Comparison of ENCODE assay signal across 18 mouse cellular contexts in the genomic region with DNA sequence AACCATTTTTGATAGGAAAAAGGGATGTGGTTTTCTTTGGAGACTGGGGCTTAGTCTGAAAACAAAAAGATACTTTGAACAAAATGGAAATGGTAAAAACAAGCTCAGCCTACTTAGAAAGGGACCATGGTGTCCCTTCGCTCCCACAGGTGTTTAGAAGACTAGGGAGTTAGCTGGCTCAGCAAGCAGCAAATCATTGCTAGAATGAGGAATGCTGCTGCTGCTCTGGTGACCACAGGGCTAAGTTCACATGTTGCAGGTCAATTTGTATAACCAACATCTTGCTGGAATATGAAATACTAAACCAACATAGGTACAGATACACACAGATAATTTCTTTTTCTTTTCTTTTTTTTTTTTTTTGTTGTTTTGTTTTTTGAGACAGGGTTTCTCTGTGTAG. TPM values are rescaled to one million over a fixed set of nuclear protein-coding genes. Genes with fewer than 3 reads are reported as not detected.
DNase-seq lines count a peak whose midpoint lies in the region; ATAC-seq and TF ChIP-seq lines count a peak whose summit lies in the region.
"Had no signal": no experiment of that assay in that cellular context is flagged by ENCODE, and none has a peak within 500 bp of the region (broad histone marks: within the 10 kb centered on the region; RNA-seq: fewer than 3 reads in every experiment).

No protein-coding gene starts in this region.

- peak overlapping the region; percentile 90 for H3K27ac ChIP-seq in kidney, adult 2 months (ENCODE audit: insufficient read depth, low read depth, low read length)
- H3K27ac ChIP-seq in kidney, embryonic 14.5 days (ENCODE audit: low read depth, low read length) = no peak overlapping the region
- H3K27ac ChIP-seq in liver, adult 2 months (replicated peaks; ENCODE audit: insufficient read depth, low read depth, low read length) = no peak overlapping the region
- H3K27ac ChIP-seq in liver, embryonic 12.5 days = no peak overlapping the region
- H3K27ac ChIP-seq: heart, embryonic 15.5 days had no signal

- peak; percentile 23 for DNase-seq in heart, adult 11 months
- DNase-seq in heart, adult 9 months (ENCODE audit: low spot score in 2 of 2) = no peak
- peak; percentile 82 for DNase-seq in kidney, adult 2 months
- DNase-seq in liver, adult 2 months (ENCODE audit: extremely low read depth, low read depth, low spot score) = peak; percentile 32
- DNase-seq in embryo, embryonic 10.5 days (ENCODE audit: low spot score) = no peak
- DNase-seq: adrenal gland, postnatal 10 days; cerebellum, adult 11 months; cerebellum, adult 8-10 months; cerebellum, postnatal 14 days; forebrain, postnatal 0 days; gastrocnemius, postnatal 14 days; heart, postnatal 14 days had no signal

- H3K79me2 ChIP-seq in liver, adult 2 months (ENCODE audit: control insufficient read depth, insufficient read depth, low read length) = no peaks in the 10 kb centered on the region

- no peaks in the 10 kb centered on the region for H3K9me3 ChIP-seq in kidney, embryonic 14.5 days (ENCODE audit: control insufficient read depth, low read length)
- no peaks in the 10 kb centered on the region for H3K9me3 ChIP-seq in liver, embryonic 12.5 days (replicated peaks)
- H3K9me3 ChIP-seq: embryonic facial prominence, embryonic 12.5 days; forebrain, embryonic 12.5 days; heart, embryonic 15.5 days; hindbrain, embryonic 13.5 days had no signal

- no peak for TF ChIP-seq POLR2A in kidney, adult 2 months (IDR thresholded peaks at IDR 0.05; ENCODE audit: low read depth, low read length)
- TF ChIP-seq POLR2A in liver, adult 2 months (IDR thresholded peaks at IDR 0.05; ENCODE audit: extremely low read depth, insufficient read depth, low read length) = no peak

- H3K36me3 ChIP-seq in kidney, adult 2 months (ENCODE audit: control insufficient read depth, insufficient read depth, low read length) = peaks cover 3% of the 10 kb centered on the region
- peaks cover 47% of the 10 kb centered on the region for H3K36me3 ChIP-seq in kidney, embryonic 14.5 days (ENCODE audit: control insufficient read depth, insufficient read depth, low read length)
- peaks cover 29% of the 10 kb centered on the region for H3K36me3 ChIP-seq in liver, adult 2 months (ENCODE audit: control insufficient read depth, insufficient read depth, low read length)
- H3K36me3 ChIP-seq in liver, embryonic 12.5 days = peaks cover 71% of the 10 kb centered on the region

- peaks cover 11% of the 10 kb centered on the region for H3K4me1 ChIP-seq in kidney, adult 2 months (ENCODE audit: control insufficient read depth, insufficient read depth, low read length)
- no peaks in the 10 kb centered on the region for H3K4me1 ChIP-seq in kidney, embryonic 14.5 days (ENCODE audit: control insufficient read depth, insufficient read depth, low read length)
- peaks cover 6% of the 10 kb centered on the region for H3K4me1 ChIP-seq in liver, adult 2 months (ENCODE audit: control insufficient read depth, insufficient read depth, low read length)
- peaks cover 19% of the 10 kb centered on the region; the same call in 1 of the 2 replicates for H3K4me1 ChIP-seq in liver, embryonic 12.5 days

- H3K27me3 ChIP-seq in kidney, adult 2 months (replicated peaks; ENCODE audit: control insufficient read depth, insufficient read depth, low read length) = no peaks in the 10 kb centered on the region
- H3K27me3 ChIP-seq in kidney, embryonic 14.5 days (ENCODE audit: control insufficient read depth, insufficient read depth, low read length) = no peaks in the 10 kb centered on the region
- H3K27me3 ChIP-seq in liver, adult 2 months (ENCODE audit: control insufficient read depth, insufficient read depth, low read length) = no peaks in the 10 kb centered on the region
- no peaks in the 10 kb centered on the region for H3K27me3 ChIP-seq in liver, embryonic 12.5 days (replicated peaks)
- H3K27me3 ChIP-seq: embryonic facial prominence, embryonic 12.5 days; forebrain, embryonic 12.5 days; heart, embryonic 15.5 days; hindbrain, embryonic 13.5 days had no signal

- H3K4me2 ChIP-seq in kidney, embryonic 14.5 days (replicated peaks; ENCODE audit: low read depth, low read length) = no peak overlapping the region
- no peak overlapping the region for H3K4me2 ChIP-seq in liver, embryonic 12.5 days
- H3K4me2 ChIP-seq: embryonic facial prominence, embryonic 12.5 days; forebrain, embryonic 12.5 days; heart, embryonic 15.5 days; hindbrain, embryonic 13.5 days had no signal

- no peak overlapping the region for H3K4me3 ChIP-seq in kidney, adult 2 months (ENCODE audit: insufficient read depth, low read depth, low read length)
- no peak overlapping the region for H3K4me3 ChIP-seq in kidney, embryonic 14.5 days (ENCODE audit: low read length)
- no peak overlapping the region for H3K4me3 ChIP-seq in liver, adult 2 months (ENCODE audit: insufficient read depth, low read depth, low read length)
- H3K4me3 ChIP-seq in liver, embryonic 12.5 days = no peak overlapping the region
- H3K4me3 ChIP-seq: embryonic facial prominence, embryonic 12.5 days; forebrain, embryonic 12.5 days; heart, embryonic 15.5 days; hindbrain, embryonic 13.5 days had no signal

- TF ChIP-seq CTCF in kidney, adult 2 months (conservative IDR thresholded peaks at IDR 0.05; ENCODE audit: insufficient read depth, insufficient read length, low read depth, low read length) = no peak
- TF ChIP-seq CTCF in liver, adult 2 months (IDR thresholded peaks at IDR 0.05; ENCODE audit: low read depth, low read length) = no peak

- ATAC-seq in kidney, embryonic 14.5 days (ENCODE audit: low FRiP score, low TSS enrichment) = no peak
- no peak for ATAC-seq in liver, embryonic 12.5 days
- ATAC-seq: forebrain, postnatal 0 days had no signal

- no peak overlapping the region for H3K9ac ChIP-seq in kidney, embryonic 14.5 days (ENCODE audit: low read depth, low read length)
- no peak overlapping the region for H3K9ac ChIP-seq in liver, adult 2 months (ENCODE audit: low read depth, low read length)
- H3K9ac ChIP-seq in liver, embryonic 12.5 days = no peak overlapping the region
- H3K9ac ChIP-seq: embryonic facial prominence, embryonic 12.5 days; forebrain, embryonic 12.5 days; forebrain, postnatal 0 days; heart, embryonic 15.5 days; hindbrain, embryonic 13.5 days had no signal

- 68% methylated on average over 1 of the region's 1 CpGs for WGBS in kidney, adult 2 months
- WGBS in kidney, embryonic 14.5 days = 97% methylated on average over 1 of the region's 1 CpGs
- WGBS in liver, adult 2 months = 97% methylated on average over 1 of the region's 1 CpGs
- WGBS in liver, embryonic 12.5 days (ENCODE audit: insufficient replicate concordance) = 94% methylated on average over 1 of the region's 1 CpGs

RNA-seq across cellular contexts. Expression of a gene that starts 16.8 kb away (rescaled TPM):
- polyA plus RNA-seq in kidney, adult 2 months (2012; rRNA removed) = 74.3 and 76.7 TPM in 2 replicates
- polyA plus RNA-seq in kidney, embryonic 14.5 days (2014; fragmentation: Nextera tagmentation; extraction: Ambion mirVana) = 90.1 and 130 TPM in 2 replicates
- 21.3 and 22.1 TPM in 2 replicates for total RNA-seq in liver, adult 2 months (2014; rRNA removed)
- polyA plus RNA-seq in liver, adult 2 months (2012; rRNA removed) = 10.8 and 11.9 TPM in 2 replicates
- 89.6 and 95.1 TPM in 2 replicates for polyA plus RNA-seq in liver, embryonic 12.5 days (2016; fragmentation: Nextera tagmentation; extraction: Ambion mirVana)

RNA-seq across cellular contexts. Expression of a gene that starts 16.8 kb away (rescaled TPM):
- polyA plus RNA-seq in kidney, adult 2 months (2012; rRNA removed) = 23.3 and 39.9 TPM in 2 replicates
- polyA plus RNA-seq in kidney, embryonic 14.5 days (2014; fragmentation: Nextera tagmentation; extraction: Ambion mirVana) = 164 and 171 TPM in 2 replicates
- total RNA-seq in liver, adult 2 months (2014; rRNA removed) = 47.0 and 50.5 TPM in 2 replicates
- 13.6 and 16.4 TPM in 2 replicates for polyA plus RNA-seq in liver, adult 2 months (2012; rRNA removed)
- 199 TPM in 2 replicates for polyA plus RNA-seq in liver, embryonic 12.5 days (2016; fragmentation: Nextera tagmentation; extraction: Ambion mirVana)

RNA-seq across cellular contexts. Expression of a gene that starts 40.1 kb away (rescaled TPM):
- 1.1 and 1.6 TPM in 2 replicates for polyA plus RNA-seq in kidney, adult 2 months (2012; rRNA removed)
- 0.91 and 1.5 TPM in 2 replicates for polyA plus RNA-seq in kidney, embryonic 14.5 days (2014; fragmentation: Nextera tagmentation; extraction: Ambion mirVana)
- total RNA-seq in liver, adult 2 months (2014; rRNA removed) = 0.09 and 0.13 TPM in 2 replicates
- polyA plus RNA-seq in liver, adult 2 months (2012; rRNA removed) = 0.47 and 0.53 TPM in 2 replicates
- 29.6 and 33.4 TPM in 2 replicates for polyA plus RNA-seq in liver, embryonic 12.5 days (2016; fragmentation: Nextera tagmentation; extraction: Ambion mirVana)

RNA-seq across cellular contexts. Expression of a gene that starts 48.4 kb away (rescaled TPM):
- polyA plus RNA-seq in kidney, adult 2 months (2012; rRNA removed) = 10.8 and 11.8 TPM in 2 replicates
- polyA plus RNA-seq in kidney, embryonic 14.5 days (2014; fragmentation: Nextera tagmentation; extraction: Ambion mirVana) = 3.3 and 4.2 TPM in 2 replicates
- 9.6 and 11.0 TPM in 2 replicates for total RNA-seq in liver, adult 2 months (2014; rRNA removed)
- 4.3 and 6.2 TPM in 2 replicates for polyA plus RNA-seq in liver, adult 2 months (2012; rRNA removed)
- 12.3 and 16.4 TPM in 2 replicates for polyA plus RNA-seq in liver, embryonic 12.5 days (2016; fragmentation: Nextera tagmentation; extraction: Ambion mirVana)

RNA-seq across cellular contexts. Expression of a gene that starts 49.6 kb away (rescaled TPM):
- polyA plus RNA-seq in kidney, adult 2 months (2012; rRNA removed) = 278 and 338 TPM in 2 replicates
- 622 and 701 TPM in 2 replicates for polyA plus RNA-seq in kidney, embryonic 14.5 days (2014; fragmentation: Nextera tagmentation; extraction: Ambion mirVana)
- 435 and 458 TPM in 2 replicates for total RNA-seq in liver, adult 2 months (2014; rRNA removed)
- 240 and 247 TPM in 2 replicates for polyA plus RNA-seq in liver, adult 2 months (2012; rRNA removed)
- 392 and 399 TPM in 2 replicates for polyA plus RNA-seq in liver, embryonic 12.5 days (2016; fragmentation: Nextera tagmentation; extraction: Ambion mirVana)

Comparison
In these comparisons a context has a peak if more than half of its experiments do, and no peak if none do; other contexts are left out.
1. DNase-seq: peak in heart, adult 11 months (single experiment), kidney, adult 2 months (single experiment) and liver, adult 2 months (single experiment); none in heart, adult 9 months (0 of 2) and embryo, embryonic 10.5 days (single experiment).
2. RNA of a gene that starts 40.1 kb away (polyA plus RNA-seq): 29.6 to 33.4 TPM in liver, embryonic 12.5 days; 1.1 to 1.6 TPM in kidney, adult 2 months, 0.91 to 1.5 TPM in kidney, embryonic 14.5 days and 0.47 to 0.53 TPM in liver, adult 2 months; every median in the first group is over 10 times any median in the second.